Comparison of ENCODE assay signal across 8 mouse cellular contexts in genomic region chr19:24279706-24280600, GRCm38 (mm10). TPM values are rescaled to one million over a fixed set of nuclear protein-coding genes. Genes with fewer than 3 reads are reported as not detected.
DNase-seq lines count a peak whose midpoint lies in the region; ATAC-seq and TF ChIP-seq lines count a peak whose summit lies in the region.

No protein-coding gene starts in this region.

- H3K4me2 ChIP-seq in forebrain, postnatal 0 days (ENCODE audit: low read depth): peak overlapping the region; percentile 87
- peak overlapping the region; percentile 82 for H3K4me2 ChIP-seq in lung, postnatal 0 days (replicated peaks; ENCODE audit: low read depth, low read length)

- peaks cover 3% of the 10 kb centered on the region; the same call in 1 of the 2 replicates for H3K36me3 ChIP-seq in forebrain, postnatal 0 days (ENCODE audit: insufficient read depth)
- no peaks in the 10 kb centered on the region for H3K36me3 ChIP-seq in lung, postnatal 0 days (ENCODE audit: insufficient read depth, low read length)

- peak; percentile 27; the same call in 1 of the 2 replicates for TF ChIP-seq CTCF in cerebellum, adult 2 months (IDR thresholded peaks at IDR 0.05; ENCODE audit: borderline replicate concordance, insufficient read depth, low read depth, low read length)
- TF ChIP-seq CTCF in forebrain, postnatal 0 days (IDR thresholded peaks at IDR 0.05; ENCODE audit: low read depth): peak; percentile 50
- peak; percentile 59 for TF ChIP-seq CTCF in lung, postnatal 0 days (IDR thresholded peaks at IDR 0.05)

- peak; percentile 77 for ATAC-seq in forebrain, postnatal 0 days
- peak; percentile 35 to 47 for ATAC-seq in hematopoietic stem cell, adult 5-6 weeks (replicated peaks in 1 of 2; ENCODE audit: insufficient read depth in 1 of 2, low FRiP score in 2 of 2, low TSS enrichment in 1 of 2, low read depth in 1 of 2, poor library complexity in 2 of 2, severe bottlenecking in 2 of 2)
- peak; percentile 87 for ATAC-seq in lung, postnatal 0 days

- peak; percentile 91 for DNase-seq in MEL-GATA-1-ER (ENCODE audit: extremely low read depth, low read depth)
- DNase-seq in cerebellum, adult 2 months: peak; percentile 87 to 92
- peak; percentile 93 for DNase-seq in forebrain, postnatal 0 days
- DNase-seq in layer of hippocampus, adult 9-11 months: peak; percentile 72
- DNase-seq in lung, postnatal 0 days (ENCODE audit: low spot score): peak; percentile 86
- DNase-seq in ovary, postnatal 10 days (ENCODE audit: low spot score): peak; percentile 66
- DNase-seq in thymus, postnatal 10 days (ENCODE audit: low spot score in 2 of 2): peak; percentile 66 to 78

- no peaks in the 10 kb centered on the region for H3K9me3 ChIP-seq in forebrain, postnatal 0 days (ENCODE audit: low read length)
- H3K9me3 ChIP-seq in lung, postnatal 0 days (ENCODE audit: low read length): no peaks in the 10 kb centered on the region

- TF ChIP-seq POLR2A in cerebellum, adult 2 months (IDR thresholded peaks at IDR 0.05; ENCODE audit: borderline replicate concordance, insufficient read depth, low read length): peak; percentile 74

- no peaks in the 10 kb centered on the region for H3K4me1 ChIP-seq in cerebellum, adult 2 months (ENCODE audit: control insufficient read depth, insufficient read depth, low read length)
- H3K4me1 ChIP-seq in forebrain, postnatal 0 days (ENCODE audit: insufficient read depth): no peaks in the 10 kb centered on the region
- H3K4me1 ChIP-seq in lung, postnatal 0 days (ENCODE audit: insufficient read depth, low read depth, low read length): no peaks in the 10 kb centered on the region; the same call in 1 of the 2 replicates

- H3K27ac ChIP-seq in cerebellum, adult 2 months (ENCODE audit: insufficient read depth, low read length): peak overlapping the region; percentile 87
- peak overlapping the region; percentile 80 for H3K27ac ChIP-seq in forebrain, postnatal 0 days (ENCODE audit: low read depth, low read length)
- peak overlapping the region; percentile 51 for H3K27ac ChIP-seq in lung, postnatal 0 days (ENCODE audit: low read length)

- H3K9ac ChIP-seq in forebrain, postnatal 0 days: peak overlapping the region; percentile 75
- peak overlapping the region; percentile 32; the same call in 1 of the 2 replicates for H3K9ac ChIP-seq in lung, postnatal 0 days (replicated peaks; ENCODE audit: low read depth)

- no peak for TF ChIP-seq EP300 in lung, postnatal 0 days (IDR thresholded peaks at IDR 0.05)

- H3K27me3 ChIP-seq in cerebellum, adult 2 months (ENCODE audit: control insufficient read depth, insufficient read depth, low read length): no peaks in the 10 kb centered on the region
- H3K27me3 ChIP-seq in forebrain, postnatal 0 days (ENCODE audit: insufficient read depth, low read length): no peaks in the 10 kb centered on the region
- no peaks in the 10 kb centered on the region for H3K27me3 ChIP-seq in lung, postnatal 0 days (replicated peaks; ENCODE audit: insufficient read depth, low read length)

- under 1% methylated on average over 76 of the region's 78 CpGs for WGBS in cerebellum, adult 2 months
- WGBS in forebrain, postnatal 0 days: 2% methylated on average over 67 of the region's 78 CpGs
- under 1% methylated on average over 57 of the region's 78 CpGs for WGBS in lung, postnatal 0 days

- peak overlapping the region; percentile 97 for H3K4me3 ChIP-seq in cerebellum, adult 2 months (replicated peaks; ENCODE audit: insufficient read depth, low read depth, low read length)
- peak overlapping the region; percentile 65 for H3K4me3 ChIP-seq in forebrain, postnatal 0 days (ENCODE audit: low read depth, low read length)
- H3K4me3 ChIP-seq in lung, postnatal 0 days (ENCODE audit: low read depth, low read length): peak overlapping the region; percentile 59

RNA-seq across cellular contexts. Expression of gene Fxn, which starts 0.5 kb away (rescaled TPM):
- polyA plus RNA-seq in cerebellum, adult 2 months (2012; rRNA removed): 13.2 and 14.5 TPM in 2 replicates
- total RNA-seq in forebrain, postnatal 0 days (2014; rRNA removed): 15.0 and 26.0 TPM in 2 replicates
- polyA plus RNA-seq in forebrain, postnatal 0 days (2015; fragmentation: Nextera tagmentation; extraction: Ambion mirVana): 33.3 and 33.4 TPM in 2 replicates
- 27.8 and 29.7 TPM in 2 replicates for total RNA-seq in hematopoietic stem cell, adult 5-6 weeks (2017)
- polyA plus RNA-seq in lung, postnatal 0 days (2015; fragmentation: Nextera tagmentation; extraction: Ambion mirVana): 19.7 and 22.1 TPM in 2 replicates

RNA-seq across cellular contexts. Expression of gene Tjp2, which starts 55.1 kb away (rescaled TPM):
- polyA plus RNA-seq in cerebellum, adult 2 months (2012; rRNA removed): 26.5 and 27.7 TPM in 2 replicates
- 13.7 and 15.5 TPM in 2 replicates for total RNA-seq in forebrain, postnatal 0 days (2014; rRNA removed)
- polyA plus RNA-seq in forebrain, postnatal 0 days (2015; fragmentation: Nextera tagmentation; extraction: Ambion mirVana): 6.8 and 8.8 TPM in 2 replicates
- total RNA-seq in hematopoietic stem cell, adult 5-6 weeks (2017): 13.5 and 13.7 TPM in 2 replicates
- 37.8 and 48.3 TPM in 2 replicates for polyA plus RNA-seq in lung, postnatal 0 days (2015; fragmentation: Nextera tagmentation; extraction: Ambion mirVana)

Comparison
In these comparisons a context has a peak if more than half of its experiments do, and no peak if none do; other contexts are left out.
1. Peak in every context shown above with its lines: DNase-seq, ATAC-seq, H3K4me3 ChIP-seq and H3K27ac ChIP-seq.